Mouse (Mus musculus) kidney, postnatal 0 days (tissue): Measurements from ENCODE around the gene Lrsam1. TPM values are rescaled to one million over a fixed set of nuclear protein-coding genes. Genes with fewer than 3 reads are reported as not detected.
A peak's percentile ranks its signal among the peaks of the same experiment; 100 is the strongest.

ENCODE experiments used
- ATAC-seq: fragments of 200-750 bp; cut with Nextera tagmentation; replicated peaks from 2 replicates; pipeline ENCODE4 v1.8.0; 2017; ENCODE audit warnings: low read depth, moderate number of reproducible peaks, moderate TSS enrichment, moderate library complexity; ENCODE audit not compliant: low FRiP score
- DNase-seq: peaks from one replicate; pipeline ENCODE4 v3.0.0-alpha.2; 2016; ENCODE audit warnings: low spot score
- H3K27ac ChIP-seq: fragments of 300-500 bp; sonication (generic); 2 replicates; pipeline ENCODE4 v1.5.1; 2014; ENCODE audit warnings: mild to moderate bottlenecking
- H3K27me3 ChIP-seq: fragments of 300-500 bp; sonication (generic); 2 replicates; pipeline ENCODE4 v1.6.1; 2014; ENCODE audit warnings: low read length, mixed read lengths; ENCODE audit not compliant: insufficient read depth
- H3K36me3 ChIP-seq: fragments of 300-500 bp; sonication (generic); 2 replicates; pipeline ENCODE4 v1.6.1; 2014; ENCODE audit warnings: low read length, mixed read lengths; ENCODE audit not compliant: insufficient read depth
- H3K4me1 ChIP-seq: fragments of 300-500 bp; sonication (generic); replicated peaks from 2 replicates; pipeline ENCODE4 v1.6.1; 2014; ENCODE audit warnings: antibody characterized with exemption, low read length, mixed read lengths; ENCODE audit not compliant: insufficient read depth
- H3K4me2 ChIP-seq: fragments of 300-500 bp; sonication (generic); 2 replicates; pipeline ENCODE4 v1.6.1; 2014; ENCODE audit warnings: mild to moderate bottlenecking, low read length, moderate library complexity, mixed read lengths
- H3K4me3 ChIP-seq: fragments of 300-500 bp; sonication (generic); replicated peaks from 2 replicates; pipeline ENCODE4 v1.5.1; 2014; ENCODE audit warnings: low read depth, low read length
- H3K9ac ChIP-seq: fragments of 300-500 bp; sonication (generic); 2 replicates; pipeline ENCODE4 v1.6.1; 2014; ENCODE audit warnings: low read depth, low read length
- H3K9me3 ChIP-seq: fragments of 300-500 bp; sonication (generic); replicated peaks from 2 replicates; pipeline ENCODE4 v1.6.1; 2016; ENCODE audit warnings: low read length, inconsistent platforms, mixed read lengths
- CTCF ChIP-seq: IDR thresholded peaks from 2 replicates; pipeline ENCODE4 v1.5.1; 2016; ENCODE audit warnings: antibody characterized with exemption, low read depth, mild to moderate bottlenecking, moderate library complexity
- WGBS: fragments of 180-500 bp; shearing (Covaris S2); extraction: QIAGEN DNeasy Blood & Tissue Kit; methylation state at CpG from one replicate; pipeline ENCODE4 v1.1.7; 2014; 5-methylcytosine and 5-hydroxymethylcytosine counted together
- polyA plus RNA-seq: library from polyadenylated mRNA; unstranded; fragments of >200 nt; fragmentation: Nextera tagmentation; extraction: Ambion mirVana; gene quantifications from 2 replicates; pipeline ENCODE4 v1.2.1, GENCODE M21; 2015

The Lrsam1 gene
- polyA plus RNA-seq, 1 experiment from 2014 or later, result 9.0 TPM

DNA sequence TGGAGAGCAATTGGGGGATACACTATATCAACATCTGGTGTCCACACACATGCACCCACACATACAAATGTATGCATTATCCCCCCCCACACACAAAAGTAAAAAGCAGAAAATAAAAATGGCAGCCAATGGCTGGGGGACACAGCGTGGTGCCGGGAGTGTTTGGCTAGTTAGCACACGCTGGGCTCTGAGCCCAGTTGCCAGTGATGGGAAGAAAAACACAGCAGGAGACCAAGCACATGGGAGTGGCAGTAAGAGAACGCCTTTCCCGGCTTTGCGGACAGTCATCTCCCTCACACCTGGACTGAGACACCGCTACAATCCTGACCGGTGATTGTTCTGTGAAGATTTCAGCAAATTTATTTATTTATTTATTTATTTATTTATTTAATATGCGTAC lies 9.8 kb upstream of the Lrsam1 start:
- ATAC-seq (no peak), DNase-seq (no peak)
- H3K9ac ChIP-seq, result no peak overlapping the region
- peaks cover 15% of the 10 kb centered on the region; the same call in 1 of the 2 replicates for H3K36me3 ChIP-seq
- no peak overlapping the region for H3K4me2 ChIP-seq
- 61% methylated on average over 9 of the region's 9 CpGs for whole genome bisulfite sequencing
- H3K27ac ChIP-seq, result no peak overlapping the region
- no peak overlapping the region for H3K4me3 ChIP-seq
- no peak for TF ChIP-seq CTCF
- H3K4me1 ChIP-seq, result peaks cover 5% of the 10 kb centered on the region; the same call in 1 of the 2 replicates
- H3K27me3 ChIP-seq, result no peaks in the 10 kb centered on the region
- H3K9me3 ChIP-seq, result no peaks in the 10 kb centered on the region

DNA sequence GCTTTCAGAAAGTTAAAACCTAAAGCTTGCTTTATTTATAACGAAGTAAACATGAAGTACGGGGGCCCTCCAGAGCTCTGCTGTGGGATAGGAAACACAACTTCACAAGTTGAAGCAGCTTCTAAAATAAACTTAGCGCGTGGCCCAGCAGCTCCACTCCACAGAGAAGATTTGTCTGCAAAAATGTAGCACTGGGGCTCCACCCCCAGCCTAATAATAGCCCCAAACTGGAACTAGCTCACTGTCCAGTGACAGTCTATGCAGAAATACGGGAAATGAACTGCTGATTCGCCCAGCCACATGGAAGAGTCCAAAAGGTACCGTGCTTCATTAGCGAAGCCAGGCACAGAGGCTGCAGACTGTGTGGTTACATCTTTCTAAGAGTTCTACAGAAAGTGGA lies 7.9 kb upstream of the Lrsam1 start:
- Histone ChIP-seq H3K4me3 (no peak overlapping the region), H3K4me2 (no peak overlapping the region), H3K27ac (no peak overlapping the region), H3K9me3 (no peaks in the 10 kb centered on the region), H3K4me1 (peaks cover 5% of the 10 kb centered on the region; the same call in 1 of the 2 replicates), H3K27me3 (no peaks in the 10 kb centered on the region), H3K9ac (no peak overlapping the region), H3K36me3 (peaks cover 12% of the 10 kb centered on the region; the same call in 1 of the 2 replicates)
- WGBS, result 82% methylated on average over 8 of the region's 8 CpGs
- ATAC-seq, result no peak
- no peak for TF ChIP-seq CTCF
- DNase-seq, result no peak

DNA sequence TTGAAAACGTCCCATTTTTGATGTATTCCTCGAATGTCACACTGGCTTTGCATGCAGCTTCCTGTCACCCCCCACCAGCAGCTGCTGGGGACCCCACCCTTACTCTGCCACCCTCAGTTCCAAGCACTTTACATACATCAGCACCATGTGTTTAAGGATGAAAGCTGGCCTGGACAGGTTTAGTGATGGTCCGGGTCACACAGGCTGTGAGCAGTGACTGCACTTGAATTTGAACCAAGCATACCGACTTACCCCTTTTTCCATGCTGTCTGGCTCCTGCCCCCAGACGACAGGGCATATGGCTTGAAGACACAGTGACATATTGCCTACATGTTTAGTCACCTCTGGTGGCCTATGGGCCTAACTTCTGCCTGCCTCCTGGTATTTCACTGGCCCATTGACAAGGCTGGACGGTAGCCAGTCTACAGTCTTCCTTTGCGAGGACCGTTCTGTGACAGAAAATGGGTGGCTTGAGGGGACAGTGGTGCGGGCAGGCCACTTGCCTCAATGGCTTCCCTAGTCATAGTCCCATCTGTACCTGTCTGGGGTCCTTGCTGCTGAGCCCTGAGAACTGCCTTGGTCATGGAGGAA lies 6.7 kb upstream of the Lrsam1 start:
- H3K9ac ChIP-seq, result no peak overlapping the region
- no peak overlapping the region for H3K27ac ChIP-seq
- no peak for DNase-seq
- peaks cover 5% of the 10 kb centered on the region for H3K4me1 ChIP-seq
- H3K4me3 ChIP-seq, result no peak overlapping the region
- H3K36me3 ChIP-seq, result peaks cover 18% of the 10 kb centered on the region; the same call in 1 of the 2 replicates
- peak overlapping the region; percentile 69 for H3K4me2 ChIP-seq
- H3K9me3 ChIP-seq, result no peaks in the 10 kb centered on the region
- no peak for TF ChIP-seq CTCF
- ATAC-seq, result no peak
- WGBS, result 80% methylated on average over 9 of the region's 9 CpGs
- no peaks in the 10 kb centered on the region for H3K27me3 ChIP-seq

DNA sequence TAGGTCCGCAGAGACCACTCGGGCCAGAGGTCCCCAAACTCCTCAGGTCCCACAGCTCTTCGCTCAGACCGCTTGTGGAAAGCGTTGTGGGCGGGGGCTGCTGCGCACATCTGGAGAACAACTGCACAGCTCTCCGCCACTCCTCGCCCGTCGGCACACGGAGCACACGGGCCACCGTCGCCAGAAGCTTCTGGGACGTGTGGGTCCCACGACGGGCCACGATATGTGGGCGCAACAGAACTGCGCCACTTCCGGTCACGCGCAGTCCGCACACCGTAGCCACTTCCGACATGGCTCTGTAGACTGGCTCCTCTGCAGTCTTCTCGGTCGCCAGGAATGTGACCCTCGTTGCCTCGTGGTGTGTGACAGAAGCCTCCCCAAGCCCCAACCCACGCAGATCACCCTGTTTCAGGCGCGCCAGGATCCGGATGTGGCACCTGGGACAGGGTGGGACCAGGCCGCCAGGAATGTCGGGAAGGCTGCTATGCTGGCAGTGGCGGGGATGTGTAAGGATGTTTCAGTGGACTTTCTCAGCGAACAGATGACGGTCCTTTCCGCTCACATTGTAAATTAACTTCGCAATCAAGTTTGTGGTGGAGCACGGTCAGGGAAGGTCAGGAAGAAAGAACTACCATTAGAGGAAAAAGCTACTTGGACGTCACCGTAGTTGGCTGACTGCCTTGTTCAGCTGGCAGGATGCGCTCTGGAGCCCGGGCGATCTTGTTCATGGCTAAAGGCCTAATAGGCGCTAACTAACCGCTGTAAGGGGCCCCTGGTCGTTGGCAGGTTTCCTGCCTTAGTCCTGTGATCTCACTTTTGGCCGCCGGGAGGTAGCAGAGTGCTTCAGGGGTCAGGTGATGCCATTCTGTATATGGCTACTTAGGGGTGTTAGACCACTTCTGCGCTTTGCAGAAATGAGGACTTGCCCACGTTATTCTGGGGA lies 5.5 kb upstream of the Lrsam1 start:
- DNase-seq (peak; percentile 92), ATAC-seq (peak; percentile 88)
- H3K27ac ChIP-seq, result peak overlapping the region; percentile 96

DNA sequence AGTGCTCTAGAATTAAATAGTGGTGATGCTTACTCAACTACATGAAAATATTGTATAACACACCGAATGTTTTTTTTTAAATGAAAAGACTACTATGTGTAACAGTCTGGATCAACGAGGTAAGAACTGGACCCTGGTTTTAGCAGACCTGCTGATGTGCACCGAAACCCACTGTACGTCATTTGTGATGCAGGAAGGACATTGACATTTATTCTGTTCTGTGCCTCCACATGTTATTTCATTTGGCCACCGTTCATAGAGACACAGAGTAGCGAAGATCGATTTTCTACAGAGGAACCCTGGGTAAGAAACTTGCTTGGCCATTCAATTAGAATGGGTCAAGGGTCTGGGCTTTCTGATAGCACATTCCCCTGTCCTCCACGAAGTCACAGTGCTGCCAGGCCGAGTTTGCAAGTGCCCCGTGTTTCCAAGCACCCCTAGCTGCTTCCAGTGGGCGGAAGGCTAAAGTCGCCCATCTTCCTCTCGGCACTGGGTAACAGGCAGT lies 4.8 kb upstream of the Lrsam1 start:
- H3K9ac ChIP-seq, result peak overlapping the region; percentile 69
- H3K4me1 ChIP-seq, result peaks cover 5% of the 10 kb centered on the region
- H3K27me3 ChIP-seq, result no peaks in the 10 kb centered on the region
- H3K27ac ChIP-seq, result peak overlapping the region; percentile 96
- H3K4me3 ChIP-seq, result peak overlapping the region; percentile 51
- TF ChIP-seq CTCF, result no peak
- peaks cover 20% of the 10 kb centered on the region; the same call in 1 of the 2 replicates for H3K36me3 ChIP-seq
- 9% methylated on average over 13 of the region's 13 CpGs for WGBS
- H3K9me3 ChIP-seq, result no peaks in the 10 kb centered on the region
- DNase-seq, result no peak
- ATAC-seq, result no peak
- peak overlapping the region; percentile 69 for H3K4me2 ChIP-seq

More for the DNA sequence above, 5.5 kb upstream of the Lrsam1 start:
- Histone ChIP-seq H3K4me2 (peak overlapping the region; percentile 69), H3K36me3 (peaks cover 20% of the 10 kb centered on the region; the same call in 1 of the 2 replicates), H3K27me3 (no peaks in the 10 kb centered on the region), H3K4me3 (peak overlapping the region; percentile 51), H3K4me1 (peaks cover 5% of the 10 kb centered on the region), H3K9me3 (no peaks in the 10 kb centered on the region), H3K9ac (peak overlapping the region; percentile 69)
- TF ChIP-seq CTCF, result peak; percentile 72
- 1% methylated on average over 55 of the region's 55 CpGs for WGBS

DNA sequence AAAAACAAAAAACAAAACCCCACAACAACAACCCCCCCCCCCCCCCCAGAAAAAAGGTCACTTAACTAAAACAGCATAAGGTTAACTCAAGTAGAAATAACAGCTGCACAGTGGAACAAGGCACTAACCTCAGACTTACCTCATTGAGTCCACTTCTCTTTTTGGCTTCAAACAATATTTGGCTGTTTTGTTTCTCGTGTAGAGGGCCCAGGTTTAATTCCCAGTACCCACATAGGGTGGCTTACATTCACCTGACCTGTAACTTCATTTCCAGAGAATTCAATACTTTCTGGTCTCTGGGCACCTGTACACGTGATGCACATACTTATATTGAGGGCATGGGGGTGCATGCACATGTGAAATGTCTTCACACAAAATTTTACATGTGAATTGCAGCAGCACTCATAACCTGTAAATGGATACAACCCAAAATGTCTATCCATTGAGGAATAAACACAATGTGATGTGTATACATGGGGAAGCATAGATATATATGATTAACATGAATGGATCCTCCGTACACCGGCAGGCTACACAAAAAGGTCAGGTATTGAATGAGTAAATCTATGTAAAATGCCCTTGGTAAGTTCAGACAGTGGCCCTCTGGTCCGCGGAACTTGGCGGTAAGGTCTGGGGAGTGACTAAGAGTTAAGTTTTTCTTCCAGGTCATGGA lies 4.2 kb upstream of the Lrsam1 start:
- no peak for ATAC-seq
- TF ChIP-seq CTCF, result no peak
- H3K9me3 ChIP-seq, result no peaks in the 10 kb centered on the region
- no peak overlapping the region for H3K4me3 ChIP-seq
- peaks cover 8% of the 10 kb centered on the region for H3K4me1 ChIP-seq
- WGBS, result 18% methylated on average over 7 of the region's 7 CpGs
- DNase-seq, result no peak
- no peak overlapping the region for H3K9ac ChIP-seq
- H3K36me3 ChIP-seq, result peaks cover 20% of the 10 kb centered on the region; the same call in 1 of the 2 replicates
- peak overlapping the region; percentile 96; the same call in 1 of the 2 replicates for H3K27ac ChIP-seq
- no peaks in the 10 kb centered on the region for H3K27me3 ChIP-seq
- no peak overlapping the region; the same call in 1 of the 2 replicates for H3K4me2 ChIP-seq
